Mouse (Mus musculus) kidney, postnatal 4 days (tissue): ENCODE measurements around the gene Tarsl2.

Experiments
- DNase-seq, 2 experiments: peaks; one replicate each; pipeline ENCODE4 v3.0.0; 2021; ENCODE audit warnings: mixed read lengths in 2 of 2

Tarsl2 gene

GRCm38 (mm10) chr7:65644643-65645351 lies at the start of gene Tarsl2:
Gene Tarsl2, plus strand, starts transcription at chr7:65644898.
- peak; percentile 99 for DNase-seq

- DNase-seq: no peak
These were observed 38.6 kb upstream of the Tarsl2 start for GRCm38 (mm10) chr7:65606124-65606523.

- no peak for DNase-seq
These were observed 37.7 kb upstream of the Tarsl2 start for GRCm38 (mm10) chr7:65607003-65607402.

GRCm38 (mm10) chr7:65610171-65610570 lies 34.5 kb upstream of the Tarsl2 start:
- peak; percentile 9 to 12 for DNase-seq

GRCm38 (mm10) chr7:65610673-65611072 lies 34.0 kb upstream of the Tarsl2 start:
- no peak for DNase-seq

GRCm38 (mm10) chr7:65611298-65611697 lies 33.4 kb upstream of the Tarsl2 start:
- no peak for DNase-seq

GRCm38 (mm10) chr7:65613723-65614122 lies 31.0 kb upstream of the Tarsl2 start:
- no peak for DNase-seq

- no peak for DNase-seq
These were observed 25.9 kb upstream of the Tarsl2 start for GRCm38 (mm10) chr7:65618751-65619150.

- no peak for DNase-seq
These were observed 24.0 kb upstream of the Tarsl2 start for GRCm38 (mm10) chr7:65620746-65621145.

- no peak for DNase-seq
These were observed 21.4 kb upstream of the Tarsl2 start for GRCm38 (mm10) chr7:65623330-65623729.

- DNase-seq: no peak
These were observed 19.2 kb upstream of the Tarsl2 start for GRCm38 (mm10) chr7:65625528-65625927.

GRCm38 (mm10) chr7:65629846-65630245 lies 14.9 kb upstream of the Tarsl2 start:
- DNase-seq: no peak

- no peak for DNase-seq
These were observed 14.0 kb upstream of the Tarsl2 start for GRCm38 (mm10) chr7:65630661-65631060.

- DNase-seq: no peak
These were observed 8.9 kb upstream of the Tarsl2 start for GRCm38 (mm10) chr7:65635831-65636230.

- no peak for DNase-seq
These were observed 8.3 kb upstream of the Tarsl2 start for GRCm38 (mm10) chr7:65636356-65636880.

GRCm38 (mm10) chr7:65638170-65638770 lies 6.4 kb upstream of the Tarsl2 start:
- DNase-seq: peak in 1 of 2 experiments; percentile 17

- no peak for DNase-seq
These were observed 4.8 kb upstream of the Tarsl2 start for GRCm38 (mm10) chr7:65639821-65640382.

GRCm38 (mm10) chr7:65640672-65641071 lies 4.0 kb upstream of the Tarsl2 start:
- no peak for DNase-seq

- peak in 1 of 2 experiments; percentile 29 for DNase-seq
These were observed 2.1 kb upstream of the Tarsl2 start for GRCm38 (mm10) chr7:65642371-65643304.

GRCm38 (mm10) chr7:65643861-65644421 lies 757 bp upstream of the Tarsl2 start:
- peak in 1 of 2 experiments; percentile 13 for DNase-seq

GRCm38 (mm10) chr7:65645996-65646395 lies 1.3 kb downstream of the Tarsl2 start:
- DNase-seq: no peak

- no peak for DNase-seq
These were observed 6.0 kb downstream of the Tarsl2 start for GRCm38 (mm10) chr7:65650662-65651061.
